Mouse (Mus musculus) Patski (cell line): ENCODE data around the gene Prune1. TPM values are rescaled to one million over a fixed set of nuclear protein-coding genes. Genes with fewer than 3 reads are reported as not detected.
A peak's percentile ranks its signal among the peaks of the same experiment; 100 is the strongest.

Experiments
- ATAC-seq: fragments of 100-300 bp; one replicate; pipeline ENCODE4 v1.8.0; 2021
- CTCF ChIA-PET: fragments of 350-600 bp; sonication (Branson Sonifier 250); formaldehyde crosslinking; loops from one replicate; lab custom pipeline; 2022; ENCODE audit warnings: inconsistent platforms; lab: Charles Lee
- POLR2A ChIA-PET: fragments of 350-600 bp; sonication (Branson Sonifier 250); formaldehyde crosslinking; loops from one replicate; lab custom pipeline; 2022; ENCODE audit warnings: antibody characterized with exemption, inconsistent platforms; lab: Charles Lee
- DNase-seq: peaks from one replicate; pipeline ENCODE4 v3.0.0-alpha.2; 2011; ENCODE audit warnings: low read depth, low spot score
- H3K27me3 ChIP-seq: fragments of 371-371 bp; one replicate; pipeline ENCODE4 v1.5.1; 2021
- CTCF ChIP-seq: fragments of 100-300 bp; IDR thresholded peaks from one replicate; pipeline ENCODE4 v1.5.1; 2021
- in situ Hi-C: fragments of 300-500 bp; cut with MboI; formaldehyde crosslinking; loops from 3 replicates; pipeline ENCODE4 v1.11.1; 2018; ENCODE audit warnings: low pct_unique_long_range_greater_than_20kb, mixed read lengths
- polyA plus RNA-seq: library from polyadenylated mRNA; unstranded; gene quantifications from one replicate; pipeline ENCODE4 v1.2.3, GENCODE M21; 2021

The Prune1 gene
- polyA plus RNA-seq, 1 experiment from 2014 or later = 42.2 TPM

- in situ Hi-C loops = no loop called here
- no peak for TF ChIP-seq CTCF
- ATAC-seq (peak; percentile 61), DNase-seq (no peak)
- no peaks in the 10 kb centered on the region for H3K27me3 ChIP-seq
- POLR2A ChIA-PET = interaction anchor here (0.6 to 6.7 kb wide), 6 partner anchors 10 to 200 kb away, joined by 3 to 39 read pairs (median 4); partner anchors contain the start of gene Gabpb2
- CTCF ChIA-PET = interaction anchor here (0.6 to 2.6 kb wide), 7 partner anchors 10 to 248 kb away, joined by 3 to 12 read pairs (median 3); partner anchors contain the start of genes Gabpb2, Pip5k1a and Tnfaip8l2
Observed at GRCm38 (mm10) chr3:95228148-95228893, 53.6 kb downstream of the Prune1 start, which contains the start of gene Cdc42se1. Gene Cdc42se1, plus strand, starts transcription at chr3:95228732.

DNA sequence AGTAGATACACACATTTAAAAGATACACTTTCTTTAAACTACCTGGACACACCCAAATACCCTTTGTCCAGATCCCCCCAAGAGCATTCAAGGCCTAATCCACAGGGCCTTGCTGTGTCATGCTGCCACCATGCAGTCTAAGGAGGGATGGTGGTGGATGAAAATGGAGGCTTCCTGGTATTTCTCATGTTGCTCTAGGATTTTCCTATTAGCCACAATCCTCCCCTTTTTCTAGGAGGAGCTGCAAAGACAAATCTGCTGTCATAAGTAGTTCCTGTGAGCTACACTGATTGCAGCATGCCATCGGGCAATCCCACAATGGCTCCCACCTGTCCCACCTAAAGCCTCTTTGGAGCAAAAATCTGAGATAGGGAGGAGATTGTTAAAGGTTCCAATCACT, 54.7 kb downstream of the Prune1 start:
- in situ Hi-C loops = no loop called here
- ChIA-PET POLR2A (interaction anchor here (0.8 to 6.7 kb wide), 4 partner anchors 9 to 183 kb away, joined by 4 to 39 read pairs (median 4); partner anchors contain the start of gene Gabpb2), CTCF (interaction anchor here (0.6 to 2.6 kb wide), 7 partner anchors 9 to 174 kb away, joined by 3 to 12 read pairs (median 3); partner anchors contain the start of genes Gabpb2, Pip5k1a and Tnfaip8l2)
- H3K27me3 ChIP-seq = no peaks in the 10 kb centered on the region
- ATAC-seq (no peak), DNase-seq (no peak)
- TF ChIP-seq CTCF = no peak

GRCm38 (mm10) chr3:95224295-95224694, 57.6 kb downstream of the Prune1 start:
- TF ChIP-seq CTCF = no peak
- CTCF ChIA-PET = interaction anchor here (1.1 to 1.8 kb wide), 4 partner anchors 9 to 56 kb away, joined by 3 to 6 read pairs (median 4); no protein-coding TSS in a partner anchor
- ATAC-seq (no peak), DNase-seq (no peak)
- no peaks in the 10 kb centered on the region for H3K27me3 ChIP-seq
- POLR2A ChIA-PET = interaction anchor here (0.5 to 1.2 kb wide), 3 partner anchors 11 to 1038 kb away, joined by 3 read pairs; partner anchors contain the start of gene Pip5k1a
- in situ Hi-C loops = no loop called here

DNA sequence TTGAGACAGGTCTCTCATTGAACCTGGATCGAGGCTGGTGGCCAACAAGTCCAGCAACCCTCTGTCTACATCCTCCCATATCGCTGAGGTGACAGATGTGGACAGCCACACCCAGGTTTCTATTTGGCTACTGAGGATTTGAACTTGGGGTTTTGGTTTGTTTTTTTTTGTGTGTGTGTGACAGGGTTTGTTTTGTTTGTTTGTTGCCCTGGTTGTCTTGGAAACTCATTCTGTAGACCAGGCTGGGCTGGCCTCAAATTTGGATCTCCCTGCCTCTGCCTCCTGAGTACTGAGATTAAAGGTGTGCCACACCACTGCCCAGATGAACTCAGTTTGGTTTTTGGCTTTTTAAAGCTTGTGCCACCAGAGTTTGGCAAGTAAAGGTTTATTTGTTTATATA, 58.8 kb downstream of the Prune1 start:
- in situ Hi-C loops = no loop called here
- no peak for TF ChIP-seq CTCF
- H3K27me3 ChIP-seq = no peaks in the 10 kb centered on the region
- ATAC-seq (no peak), DNase-seq (no peak)
- ChIA-PET CTCF (interaction anchor here (1.1 to 1.8 kb wide), 2 partner anchors 12 to 41 kb away, joined by 3 to 6 read pairs; no protein-coding TSS in a partner anchor), POLR2A (no interaction called here)

GRCm38 (mm10) chr3:95218466-95219137, 63.3 kb downstream of the Prune1 start:
- no peak for ATAC-seq

GRCm38 (mm10) chr3:95217255-95218134, 64.4 kb downstream of the Prune1 start, which contains the start of gene Gabpb2:
Gene Gabpb2, minus strand, starts transcription at chr3:95217916.
- peak; percentile 85 for ATAC-seq
- peak; percentile 99 for TF ChIP-seq CTCF
- peak; percentile 91 for DNase-seq
- no peaks in the 10 kb centered on the region for H3K27me3 ChIP-seq
- POLR2A ChIA-PET = interaction anchor here (0.9 to 4.7 kb wide), 5 partner anchors 8 to 53 kb away, joined by 3 to 39 read pairs (median 4); partner anchors contain the start of genes Cdc42se1 and Mllt11
- in situ Hi-C loops = no loop called here
- CTCF ChIA-PET = interaction anchor here (0.7 to 3.9 kb wide), 18 partner anchors 8 to 164 kb away, joined by 3 to 12 read pairs (median 4); partner anchors contain the start of genes Cdc42se1 and Tnfaip8l2

More at GRCm38 (mm10) chr3:95218466-95219137, 63.3 kb downstream of the Prune1 start:
- CTCF ChIA-PET = interaction anchor here (0.8 to 2.4 kb wide), 14 partner anchors 8 to 165 kb away, joined by 3 to 12 read pairs (median 4); partner anchors contain the start of genes Cdc42se1, Mindy1 and Tnfaip8l2
- POLR2A ChIA-PET = interaction anchor here (0.7 to 4.7 kb wide), 2 partner anchors 11 to 59 kb away, joined by 3 to 39 read pairs; partner anchors contain the start of genes Cdc42se1 and Mllt11
- no peaks in the 10 kb centered on the region for H3K27me3 ChIP-seq
- TF ChIP-seq CTCF = peak; percentile 49
- in situ Hi-C loops = no loop called here
- DNase-seq = no peak

GRCm38 (mm10) chr3:95216655-95217254, 65.1 kb downstream of the Prune1 start:
- no peak for DNase-seq
- POLR2A ChIA-PET = interaction anchor here (0.9 to 4.7 kb wide), 5 partner anchors 9 to 52 kb away, joined by 3 to 39 read pairs (median 4); partner anchors contain the start of genes Cdc42se1 and Mllt11
- CTCF ChIA-PET = interaction anchor here (0.7 to 3.9 kb wide), 15 partner anchors 8 to 77 kb away, joined by 3 to 11 read pairs (median 4); partner anchors contain the start of gene Tnfaip8l2
- in situ Hi-C loops = no loop called here
- H3K27me3 ChIP-seq = no peaks in the 10 kb centered on the region
- no peak for TF ChIP-seq CTCF
- no peak for ATAC-seq

DNA sequence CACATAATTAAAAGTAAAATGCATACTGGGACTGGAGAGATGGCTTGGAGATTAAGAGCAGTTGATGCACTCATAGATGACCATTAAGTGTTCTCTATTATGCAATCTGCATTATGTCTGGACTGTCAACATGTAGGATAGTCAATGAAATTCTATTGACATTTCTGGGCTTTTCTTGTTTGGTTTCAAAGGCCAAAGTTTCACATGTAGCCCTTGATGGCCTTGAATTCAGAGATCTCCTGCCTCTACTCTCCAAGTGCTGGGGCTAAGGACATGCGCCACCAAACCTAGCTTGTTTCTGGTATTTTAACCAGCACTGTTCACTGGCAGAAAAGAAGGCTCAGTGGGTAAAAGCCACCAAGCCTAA, 68.3 kb downstream of the Prune1 start:
- POLR2A ChIA-PET = no interaction called here
- DNase-seq = no peak
- no peak for TF ChIP-seq CTCF
- in situ Hi-C loops = loop anchor here (5.0 kb wide), 1 partner anchor 71 kb away; the partner anchor contains the start of gene Tnfaip8l2
- H3K27me3 ChIP-seq = no peaks in the 10 kb centered on the region
- no peak for ATAC-seq
- CTCF ChIA-PET = interaction anchor here (0.7 to 6.9 kb wide), 9 partner anchors 7 to 71 kb away, joined by 3 to 51 read pairs (median 3); no protein-coding TSS in a partner anchor
